Mouse (Mus musculus) liver (tissue): ENCODE measurements around the gene Col23a1.
"Not testable (repeated sequence)": the region's sequence is repeated elsewhere in the genome, so short reads cannot be mapped to it uniquely, and the experiment has no call there.

Source experiments
- DNase-seq: peaks from one replicate; pipeline ENCODE4 v3.0.0-alpha.2; 2020; ENCODE audit warnings: mixed read lengths

Col23a1 gene

DNA sequence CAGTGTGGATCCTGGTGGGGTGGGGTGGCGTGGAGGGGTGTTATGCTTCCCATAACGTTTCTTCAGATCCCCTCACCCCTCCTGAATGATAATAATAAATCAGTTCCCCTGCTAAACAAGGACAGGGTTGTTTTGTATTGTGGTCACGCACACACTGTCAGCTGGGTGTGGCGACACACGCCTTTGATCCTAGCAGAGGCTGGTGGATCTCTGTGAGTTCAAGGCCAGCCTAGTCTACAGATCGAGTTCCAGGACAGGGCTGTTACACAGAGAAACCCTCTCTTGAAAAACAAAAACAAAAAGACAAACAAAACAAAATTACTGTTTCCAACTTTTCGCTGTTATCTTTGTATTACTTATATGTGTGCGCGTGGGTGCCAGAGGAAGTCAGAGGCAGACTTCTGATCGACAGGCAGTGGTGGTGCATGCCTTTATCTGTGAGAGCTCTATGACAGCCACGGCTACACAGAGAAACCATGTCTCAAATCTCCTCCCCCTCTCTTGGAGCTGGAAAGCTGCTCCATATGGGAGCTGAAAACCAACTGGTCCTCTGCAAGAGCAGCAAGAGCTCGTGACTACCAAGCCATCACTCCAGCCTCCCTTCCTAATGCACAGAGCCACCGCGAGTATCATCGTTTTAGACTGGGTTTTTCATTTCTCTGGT lies 340.1 kb downstream of the Col23a1 start:
- no peak for DNase-seq

GRCm38 (mm10) chr11:51632130-51632753 lies 342.5 kb downstream of the Col23a1 start:
- no peak for DNase-seq

DNA sequence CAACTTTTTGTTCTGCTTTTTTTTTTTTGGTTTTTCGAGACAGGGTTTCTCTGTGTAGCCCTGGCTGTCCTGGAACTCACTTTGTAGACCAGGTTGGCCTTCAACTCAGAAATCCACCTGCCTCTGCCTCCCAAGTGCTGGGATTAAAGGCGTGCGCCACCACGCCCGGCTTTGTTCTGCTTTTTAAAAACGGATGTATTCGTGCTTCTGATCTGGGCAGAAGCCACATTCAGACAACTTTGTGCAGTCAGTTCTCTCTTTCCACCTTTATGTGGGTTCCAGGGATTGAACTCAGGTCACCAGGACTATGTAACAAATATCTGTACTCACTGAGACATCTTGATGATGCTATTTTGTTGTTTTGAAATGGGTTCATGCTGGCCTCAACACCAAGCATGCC lies 343.5 kb downstream of the Col23a1 start:
- DNase-seq = not testable (repeated sequence)
